Mouse (Mus musculus) embryonic facial prominence, embryonic 13.5 days (tissue): ENCODE results near the gene Me1. TPM values are rescaled to one million over a fixed set of nuclear protein-coding genes. Genes with fewer than 3 reads are reported as not detected.

Experiments used
- polyA plus RNA-seq: library from polyadenylated mRNA; unstranded; fragments of >200 nt; fragmentation: Nextera tagmentation; extraction: Ambion mirVana; gene quantifications from 2 replicates; pipeline ENCODE4 v1.2.1, GENCODE M21; 2015

The Me1 gene
- polyA plus RNA-seq, 1 experiment from 2014 or later, result 20.3 TPM

Other genes with a start within 250 kb of the Me1 start
- gene Ube2cbp, start 231.0 kb downstream of the Me1 start, polyA plus RNA-seq, result 5.9 and 6.1 TPM in 2 replicates
- 16.5 and 22.6 TPM in 2 replicates for gene Dop1a, start 228.8 kb downstream of the Me1 start, polyA plus RNA-seq
- gene Pgm3, start 124.1 kb downstream of the Me1 start, polyA plus RNA-seq, result 39.2 and 42.1 TPM in 2 replicates
- gene Rwdd2a, start 124.0 kb downstream of the Me1 start, polyA plus RNA-seq, result 3.4 and 4.6 TPM in 2 replicates
- 28.1 and 33.0 TPM in 2 replicates for gene Prss35, start 47.7 kb upstream of the Me1 start, polyA plus RNA-seq
- 3.8 and 5.3 TPM in 2 replicates for gene Snap91, start 184.7 kb upstream of the Me1 start, polyA plus RNA-seq